ENCODE assay signal across 12 mouse cellular contexts in the genomic region with DNA sequence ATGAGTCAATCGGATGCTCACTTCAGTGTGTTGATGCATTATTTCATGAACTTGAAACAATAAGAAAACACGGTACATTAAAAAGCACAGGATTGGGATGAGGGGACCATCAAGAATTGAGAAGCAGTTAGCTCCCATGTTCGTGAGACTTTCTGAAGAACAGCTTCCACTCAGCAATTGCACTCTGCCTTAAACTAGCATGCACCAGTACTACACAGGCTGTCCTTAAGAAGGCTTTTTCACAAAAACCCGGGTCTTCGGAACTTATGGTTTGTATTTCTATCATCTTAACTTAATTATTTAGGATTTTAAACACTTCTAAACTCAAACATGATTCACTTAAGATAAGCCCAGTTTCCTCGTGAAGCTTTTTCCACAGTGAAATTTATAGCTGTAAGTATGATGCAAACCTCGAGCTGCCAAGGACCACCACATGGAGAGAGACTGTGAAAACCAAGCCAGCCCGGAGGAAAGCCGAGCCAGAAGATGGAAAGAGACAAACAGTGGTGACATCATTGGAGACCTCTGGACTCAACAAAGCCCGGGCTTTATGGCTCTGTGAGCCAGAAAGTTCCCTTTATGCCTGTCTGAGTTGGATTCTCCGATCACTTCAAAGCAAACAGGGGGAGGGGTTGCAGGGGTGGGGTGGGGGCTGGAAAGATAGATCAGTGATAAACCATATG.
A peak's percentile ranks its signal among the peaks of the same experiment; 100 is the strongest.
DNase-seq lines count a peak whose midpoint lies in the region; ATAC-seq lines count a peak whose summit lies in the region.
"Had no signal": no experiment of that assay in that cellular context is flagged by ENCODE, and none has a peak within 500 bp of the region (broad histone marks: within the 10 kb centered on the region; RNA-seq: fewer than 3 reads in every experiment).

No protein-coding gene starts in this region.

- no peaks in the 10 kb centered on the region for H3K9me3 ChIP-seq in midbrain, embryonic 10.5 days (replicated peaks)
- H3K9me3 ChIP-seq in midbrain, embryonic 15.5 days = no peaks in the 10 kb centered on the region
- no peaks in the 10 kb centered on the region for H3K9me3 ChIP-seq in intestine, embryonic 15.5 days
- H3K9me3 ChIP-seq: G1E; liver, embryonic 13.5 days had no signal

- WGBS in midbrain, embryonic 10.5 days = 68% methylated on average over 11 of the region's 11 CpGs
- WGBS in midbrain, embryonic 15.5 days = 56% methylated on average over 11 of the region's 11 CpGs
- 28% methylated on average over 11 of the region's 11 CpGs for WGBS in intestine, embryonic 15.5 days

- ATAC-seq in midbrain, embryonic 15.5 days (replicated peaks) = no peak
- peak; percentile 93 for ATAC-seq in intestine, embryonic 15.5 days
- ATAC-seq in erythroid progenitor cell, adult 5-6 weeks (replicated peaks; ENCODE audit: low FRiP score, poor library complexity, severe bottlenecking) = no peak

- H3K27ac ChIP-seq in midbrain, embryonic 10.5 days (replicated peaks) = no peak overlapping the region; the same call in 1 of the 2 replicates
- no peak overlapping the region for H3K27ac ChIP-seq in midbrain, embryonic 15.5 days
- no peak overlapping the region for H3K27ac ChIP-seq in intestine, embryonic 15.5 days
- H3K27ac ChIP-seq: liver, embryonic 13.5 days had no signal

- H3K4me3 ChIP-seq in midbrain, embryonic 10.5 days = no peak overlapping the region
- H3K4me3 ChIP-seq in midbrain, embryonic 15.5 days = no peak overlapping the region
- no peak overlapping the region for H3K4me3 ChIP-seq in intestine, embryonic 15.5 days (replicated peaks)
- H3K4me3 ChIP-seq: liver, embryonic 13.5 days had no signal

- H3K9ac ChIP-seq in midbrain, embryonic 15.5 days = no peak overlapping the region
- no peak overlapping the region for H3K9ac ChIP-seq in intestine, embryonic 15.5 days
- H3K9ac ChIP-seq: liver, embryonic 13.5 days had no signal

- H3K36me3 ChIP-seq in midbrain, embryonic 10.5 days = no peaks in the 10 kb centered on the region
- H3K36me3 ChIP-seq in midbrain, embryonic 15.5 days (replicated peaks) = no peaks in the 10 kb centered on the region
- no peaks in the 10 kb centered on the region for H3K36me3 ChIP-seq in intestine, embryonic 15.5 days
- H3K36me3 ChIP-seq: G1E; liver, embryonic 13.5 days had no signal

- DNase-seq in heart, postnatal 4 days = peak; percentile 39
- DNase-seq in heart, adult 9 months (ENCODE audit: low spot score in 2 of 2) = no peak
- DNase-seq in midbrain, embryonic 10.5 days (ENCODE audit: low spot score) = peak; percentile 13
- peak; percentile 43 for DNase-seq in retina, postnatal 1 day
- DNase-seq: adrenal gland, adult 8-10 months; cerebellum, postnatal 25 days; liver, embryonic 13.5 days; right cerebral cortex, postnatal 4 days had no signal

- H3K4me1 ChIP-seq in midbrain, embryonic 10.5 days = peaks cover 15% of the 10 kb centered on the region
- no peaks in the 10 kb centered on the region for H3K4me1 ChIP-seq in midbrain, embryonic 15.5 days
- no peaks in the 10 kb centered on the region for H3K4me1 ChIP-seq in intestine, embryonic 15.5 days (replicated peaks)
- H3K4me1 ChIP-seq: liver, embryonic 13.5 days had no signal

- no peaks in the 10 kb centered on the region for H3K27me3 ChIP-seq in midbrain, embryonic 10.5 days (ENCODE audit: low read depth, poor library complexity, severe bottlenecking)
- no peaks in the 10 kb centered on the region for H3K27me3 ChIP-seq in midbrain, embryonic 15.5 days (replicated peaks)
- no peaks in the 10 kb centered on the region for H3K27me3 ChIP-seq in intestine, embryonic 15.5 days (replicated peaks)
- H3K27me3 ChIP-seq: liver, embryonic 13.5 days had no signal

- H3K4me2 ChIP-seq in midbrain, embryonic 15.5 days = no peak overlapping the region
- no peak overlapping the region for H3K4me2 ChIP-seq in intestine, embryonic 15.5 days (replicated peaks)
- H3K4me2 ChIP-seq: liver, embryonic 13.5 days had no signal

Comparison
In these comparisons a context has a peak if more than half of its experiments do, and no peak if none do; other contexts are left out.
1. DNase-seq: peak in heart, postnatal 4 days (single experiment), midbrain, embryonic 10.5 days (single experiment) and retina, postnatal 1 day (single experiment); none in heart, adult 9 months (0 of 2).